Mouse (Mus musculus): ENCODE data around the gene R3hdm2. TPM values are rescaled to one million over a fixed set of nuclear protein-coding genes. Genes with fewer than 3 reads are reported as not detected.

The R3hdm2 gene
- total RNA-seq (2012; rRNA removed) = 8.0 and 8.2 TPM in 2 replicates
- polyA plus RNA-seq (2012; ENCODE audit: insufficient read depth in 1 of 2, insufficient read length in 2 of 2, low read depth in 1 of 2, low replicate concordance in 2 of 2, missing spikeins in 1 of 2) = 10 to 100 TPM in 1 of 2 experiments, not detected in 1; 60.6 TPM

DNA sequence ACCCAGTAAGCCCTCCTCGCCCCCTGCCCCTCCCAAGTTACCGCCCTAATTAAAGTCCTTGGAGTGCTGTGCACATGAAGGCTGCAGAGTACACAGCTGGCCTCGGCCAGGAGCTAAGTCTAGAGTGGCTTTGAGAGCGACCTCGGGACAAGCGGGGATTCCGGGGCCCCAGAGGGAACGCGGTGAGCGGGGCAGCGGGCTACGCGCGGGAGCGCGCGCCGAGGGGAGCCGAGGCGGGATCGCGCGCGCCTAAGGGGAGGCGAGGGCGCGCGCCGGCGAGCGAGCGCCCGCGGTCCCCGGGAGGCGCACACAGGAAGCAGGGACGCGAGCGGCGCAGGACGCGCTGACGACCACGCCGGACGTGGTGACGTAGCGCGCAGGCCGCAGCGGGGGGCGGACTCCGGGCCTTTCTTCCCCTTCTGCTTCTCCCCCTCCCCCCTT, at the start of gene R3hdm2:
TSS of gene R3hdm2 (plus strand) at position 77 of the 441 bp plus-strand sequence.
- H3K9me3 ChIP-seq (replicated peaks; ENCODE audit: insufficient read depth, low read length) = no peaks in the 10 kb centered on the region
- no peaks in the 10 kb centered on the region for H3K27me3 ChIP-seq (ENCODE audit: control insufficient read depth in 1 of 2, insufficient read depth in 2 of 2, low read length in 2 of 2)
- H3K9ac ChIP-seq (ENCODE audit: control insufficient read depth, low read depth, low read length, poor library complexity, severe bottlenecking) = peak within 1 kb of the TSS; percentile 88
- peak; percentile 94 for DNase-seq (ENCODE audit: low read depth, low spot score)
- peaks cover 18% of the 10 kb centered on the region for H3K79me2 ChIP-seq (ENCODE audit: control insufficient read depth, insufficient read depth, low read length, poor library complexity)
- no peak for TF ChIP-seq TAL1 (IDR thresholded peaks at IDR 0.05; ENCODE audit: low read length)
- TF ChIP-seq ZMIZ1 (IDR thresholded peaks at IDR 0.05; ENCODE audit: low read depth, low read length) = no peak; the same call in 1 of the 2 replicates
- TF ChIP-seq ZKSCAN1 (IDR thresholded peaks at IDR 0.05; ENCODE audit: low read depth, low read length) = no peak
- TF ChIP-seq JUND (IDR thresholded peaks at IDR 0.05; ENCODE audit: low read depth, low read length) = no peak
- no peak for TF ChIP-seq EP300 (IDR thresholded peaks at IDR 0.05; ENCODE audit: low read depth in 1 of 2, low read length in 2 of 2)
- TF ChIP-seq TCF12 (IDR thresholded peaks at IDR 0.05; ENCODE audit: low read depth, low read length) = no peak
- no peak for TF ChIP-seq BHLHE40 (IDR thresholded peaks at IDR 0.05; ENCODE audit: borderline replicate concordance, low read depth, low read length)
- no peak for TF ChIP-seq CTCF (IDR thresholded peaks at IDR 0.05 in 2 of 3, conservative IDR thresholded peaks at IDR 0.05 in 1 of 3; ENCODE audit: control insufficient read depth in 1 of 3, insufficient read depth in 1 of 3, low read depth in 2 of 3, low read length in 3 of 3, poor library complexity in 1 of 3, severe bottlenecking in 1 of 3)
- TF ChIP-seq MYC (IDR thresholded peaks at IDR 0.05; ENCODE audit: low read depth, low read length) = no peak
- TF ChIP-seq MXI1 (IDR thresholded peaks at IDR 0.05; ENCODE audit: low read depth, low read length) = no peak
- no peak for TF ChIP-seq USF1 (IDR thresholded peaks at IDR 0.05; ENCODE audit: low read depth, low read length)
- no peak for TF ChIP-seq MYB (IDR thresholded peaks at IDR 0.05; ENCODE audit: low read depth, low read length)
- TF ChIP-seq SIN3A (IDR thresholded peaks at IDR 0.05; ENCODE audit: low read length) = no peak; the same call in 1 of the 2 replicates
- TF ChIP-seq NELFE (IDR thresholded peaks at IDR 0.05; ENCODE audit: low read depth, low read length) = peak; percentile 74
- TF ChIP-seq CHD1 (IDR thresholded peaks at IDR 0.05; ENCODE audit: low read depth, low read length) = no peak
- no peak for TF ChIP-seq MAFK (IDR thresholded peaks at IDR 0.05; ENCODE audit: borderline replicate concordance, low read depth, low read length)
- no peak for TF ChIP-seq TBP (IDR thresholded peaks at IDR 0.05; ENCODE audit: low read depth, low read length)
- peak; percentile 76 to 83 for TF ChIP-seq POLR2A (IDR thresholded peaks at IDR 0.05; ENCODE audit: control insufficient read depth in 1 of 2, insufficient read depth in 1 of 2, low read depth in 1 of 2, low read length in 2 of 2, poor library complexity in 1 of 2)
- no peak for TF ChIP-seq POLR2AphosphoS5 (IDR thresholded peaks at IDR 0.05; ENCODE audit: borderline replicate concordance, low read depth, low read length)
- no peak; the same call in none of the 2 replicates for TF ChIP-seq MAZ (IDR thresholded peaks at IDR 0.05; ENCODE audit: low read depth, low read length)
- TF ChIP-seq E2F4 (IDR thresholded peaks at IDR 0.05; ENCODE audit: borderline replicate concordance, low read depth, low read length) = no peak
- no peak for TF ChIP-seq ZNF384 (IDR thresholded peaks at IDR 0.05; ENCODE audit: low read depth, low read length)
- TF ChIP-seq POLR2AphosphoS2 (IDR thresholded peaks at IDR 0.05; ENCODE audit: low read length) = peak; percentile 73; the same call in 1 of the 2 replicates
- TF ChIP-seq CHD2 (IDR thresholded peaks at IDR 0.05; ENCODE audit: low read length) = no peak
- peak; percentile 72 for TF ChIP-seq ELF1 (IDR thresholded peaks at IDR 0.05; ENCODE audit: low read depth, low read length)
- no peak for TF ChIP-seq MAX (IDR thresholded peaks at IDR 0.05; ENCODE audit: low read length)
- no peak for TF ChIP-seq GATA1 (IDR thresholded peaks at IDR 0.05; ENCODE audit: low read depth, low read length)
- no peak for TF ChIP-seq GABPA (IDR thresholded peaks at IDR 0.05; ENCODE audit: low read depth, low read length)
- TF ChIP-seq MEF2A (IDR thresholded peaks at IDR 0.05; ENCODE audit: extremely low read depth, insufficient replicate concordance, low read depth, low read length, poor library complexity, severe bottlenecking) = no peak
- no peak for TF ChIP-seq RAD21 (IDR thresholded peaks at IDR 0.05; ENCODE audit: low read depth, low read length)
- TF ChIP-seq UBTF (IDR thresholded peaks at IDR 0.05; ENCODE audit: borderline replicate concordance, insufficient read depth, low read depth, low read length) = no peak
- TF ChIP-seq HCFC1 (IDR thresholded peaks at IDR 0.05; ENCODE audit: low read depth, low read length) = peak; percentile 74
- peak; percentile 45; the same call in 1 of the 2 replicates for TF ChIP-seq NRF1 (IDR thresholded peaks at IDR 0.05; ENCODE audit: insufficient read depth, low read depth, low read length, poor library complexity, severe bottlenecking)
- no peak for TF ChIP-seq KAT2A (conservative IDR thresholded peaks at IDR 0.05; ENCODE audit: low read depth, low read length)
- no peak for TF ChIP-seq RCOR1 (IDR thresholded peaks at IDR 0.05; ENCODE audit: low read depth, low read length)
- peak within 1 kb of the TSS; percentile 49 for H3K27ac ChIP-seq (ENCODE audit: control insufficient read depth, low read depth, low read length)
- peaks cover 0 to 13% of the 10 kb centered on the region in 2 experiments; a peak in 3 of 4 replicates for H3K36me3 ChIP-seq (ENCODE audit: control insufficient read depth in 1 of 2, insufficient read depth in 2 of 2, low read length in 2 of 2)
- peak within 1 kb of the TSS; percentile 83 to 99 for H3K4me3 ChIP-seq (ENCODE audit: control insufficient read depth in 1 of 2, insufficient read depth in 1 of 2, low read depth in 2 of 2, low read length in 2 of 2)
- H3K4me1 ChIP-seq (ENCODE audit: control insufficient read depth in 1 of 2, insufficient read depth in 2 of 2, low read length in 2 of 2) = peaks cover 4 to 5% of the 10 kb centered on the region in 2 experiments

Measured in MEL (cell line).